Mouse (Mus musculus): ENCODE data around the gene Serpinf2. TPM values are rescaled to one million over a fixed set of nuclear protein-coding genes. Genes with fewer than 3 reads are reported as not detected.
A peak's percentile ranks its signal among the peaks of the same experiment; 100 is the strongest.

Gene Serpinf2
- polyA plus RNA-seq, 1 experiment from 2014 or later: 1.5 TPM

- H3K4me2 ChIP-seq: peak overlapping the region; percentile 95
- peak overlapping the region; percentile 65 for H3K27ac ChIP-seq (replicated peaks)
- H3K36me3 ChIP-seq: peaks cover 33% of the 10 kb centered on the region
- peaks cover 4% of the 10 kb centered on the region; the same call in 1 of the 2 replicates for H3K9me3 ChIP-seq
- no peak overlapping the region for H3K9ac ChIP-seq
- ATAC-seq (ENCODE audit: extremely low read depth, insufficient number of reproducible peaks, low FRiP score, low TSS enrichment): no peak
- WGBS: 96% methylated on average over 4 of the region's 4 CpGs
- no peak overlapping the region for H3K4me3 ChIP-seq
- peaks cover 39% of the 10 kb centered on the region for H3K4me1 ChIP-seq
- no peaks in the 10 kb centered on the region for H3K27me3 ChIP-seq (replicated peaks)
Measured at GRCm38 (mm10) chr11:75466731-75467505, 27.5 kb upstream of the Serpinf2 start.

DNA sequence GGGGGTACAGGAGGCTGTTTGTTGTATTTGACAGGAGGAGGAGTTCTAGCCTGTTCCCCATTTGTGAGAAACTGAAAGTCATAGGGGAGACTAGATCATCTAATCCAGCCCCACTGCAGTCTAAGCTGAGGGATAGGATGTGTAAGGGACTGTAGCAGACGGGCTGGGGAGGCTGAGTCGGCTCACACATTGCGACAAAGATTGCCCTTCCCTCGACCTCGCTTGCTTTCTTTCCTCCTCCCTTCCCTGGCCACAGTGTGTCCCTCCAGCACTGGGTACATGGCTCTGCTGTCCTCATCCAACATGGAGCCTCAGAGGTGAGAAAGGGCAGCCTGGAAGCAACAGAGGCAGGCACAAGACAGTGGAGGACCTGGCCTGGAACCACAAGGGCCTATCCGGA lies 25.7 kb upstream of the Serpinf2 start:
- Histone ChIP-seq H3K27me3 (replicated peaks) (no peaks in the 10 kb centered on the region), H3K36me3 (peaks cover 33% of the 10 kb centered on the region)
- no peak for ATAC-seq (ENCODE audit: extremely low read depth, insufficient number of reproducible peaks, low FRiP score, low TSS enrichment)

DNA sequence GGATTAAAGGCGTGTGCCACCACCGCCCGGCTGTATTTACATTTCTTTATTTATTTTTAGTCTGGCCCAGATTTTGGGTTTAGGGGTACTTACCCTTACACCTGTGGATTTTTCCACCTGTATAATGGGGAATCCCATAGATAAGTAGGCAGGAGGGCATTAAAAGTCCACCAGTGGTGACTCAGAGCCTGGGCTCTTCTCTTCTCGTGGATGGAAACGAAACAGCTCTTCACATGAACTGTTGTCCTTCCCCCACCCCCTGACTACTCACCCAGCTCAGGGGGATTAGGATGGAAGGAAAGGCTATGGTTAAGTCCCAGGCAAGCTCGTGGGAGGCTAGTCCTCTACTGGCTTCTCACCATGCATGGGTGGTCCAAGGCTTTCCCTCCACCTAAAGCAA lies 25.0 kb upstream of the Serpinf2 start:
- ATAC-seq (ENCODE audit: extremely low read depth, insufficient number of reproducible peaks, low FRiP score, low TSS enrichment): no peak
- no peaks in the 10 kb centered on the region for H3K27me3 ChIP-seq (replicated peaks)
- peak overlapping the region; percentile 17 for H3K4me3 ChIP-seq
- peak overlapping the region; percentile 13; the same call in 1 of the 2 replicates for H3K4me2 ChIP-seq
- peaks cover 48% of the 10 kb centered on the region for H3K4me1 ChIP-seq
- no peak overlapping the region for H3K9ac ChIP-seq
- 88% methylated on average over 6 of the region's 6 CpGs for WGBS
- H3K9me3 ChIP-seq: peaks cover 4% of the 10 kb centered on the region; the same call in 1 of the 2 replicates
- H3K36me3 ChIP-seq: peaks cover 33% of the 10 kb centered on the region
- H3K27ac ChIP-seq (replicated peaks): no peak overlapping the region

More for the DNA sequence above, 25.7 kb upstream of the Serpinf2 start:
- H3K4me1 ChIP-seq: peaks cover 42% of the 10 kb centered on the region
- WGBS: 90% methylated on average over 6 of the region's 6 CpGs
- peaks cover 4% of the 10 kb centered on the region; the same call in 1 of the 2 replicates for H3K9me3 ChIP-seq
- no peak overlapping the region for H3K27ac ChIP-seq (replicated peaks)
- H3K4me3 ChIP-seq: no peak overlapping the region
- H3K4me2 ChIP-seq: peak overlapping the region; percentile 13; the same call in 1 of the 2 replicates
- H3K9ac ChIP-seq: no peak overlapping the region

DNA sequence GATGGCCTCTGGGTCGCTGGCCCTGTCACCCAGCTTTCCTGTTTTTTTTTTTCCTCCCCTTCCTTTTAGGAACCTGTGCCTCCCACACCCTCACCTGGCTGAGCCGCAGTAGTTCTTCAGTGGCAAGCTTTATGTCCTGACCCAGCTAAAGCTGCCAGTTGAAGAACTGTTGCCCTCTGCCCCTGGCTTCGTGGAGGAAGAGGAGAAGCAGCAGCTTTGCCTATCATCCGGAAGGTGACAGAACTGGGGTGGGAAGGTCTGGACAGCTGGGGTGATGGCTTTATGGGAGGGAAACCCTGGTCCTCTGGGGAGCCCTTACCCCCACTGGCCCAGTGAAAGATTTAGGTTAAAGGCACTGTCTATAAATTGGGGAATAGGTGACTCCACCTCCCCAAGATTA lies 24.2 kb upstream of the Serpinf2 start:
- H3K9me3 ChIP-seq: peaks cover 4% of the 10 kb centered on the region; the same call in 1 of the 2 replicates
- H3K36me3 ChIP-seq: peaks cover 33% of the 10 kb centered on the region
- peak overlapping the region; percentile 96 for H3K9ac ChIP-seq
- WGBS: 75% methylated on average over 4 of the region's 4 CpGs
- ATAC-seq (ENCODE audit: extremely low read depth, insufficient number of reproducible peaks, low FRiP score, low TSS enrichment): no peak
- H3K27me3 ChIP-seq (replicated peaks): no peaks in the 10 kb centered on the region
- H3K4me3 ChIP-seq: peak overlapping the region; percentile 85
- peak overlapping the region; percentile 99 for H3K27ac ChIP-seq (replicated peaks)
- H3K4me1 ChIP-seq: peaks cover 56% of the 10 kb centered on the region
- peak overlapping the region; percentile 93 for H3K4me2 ChIP-seq

DNA sequence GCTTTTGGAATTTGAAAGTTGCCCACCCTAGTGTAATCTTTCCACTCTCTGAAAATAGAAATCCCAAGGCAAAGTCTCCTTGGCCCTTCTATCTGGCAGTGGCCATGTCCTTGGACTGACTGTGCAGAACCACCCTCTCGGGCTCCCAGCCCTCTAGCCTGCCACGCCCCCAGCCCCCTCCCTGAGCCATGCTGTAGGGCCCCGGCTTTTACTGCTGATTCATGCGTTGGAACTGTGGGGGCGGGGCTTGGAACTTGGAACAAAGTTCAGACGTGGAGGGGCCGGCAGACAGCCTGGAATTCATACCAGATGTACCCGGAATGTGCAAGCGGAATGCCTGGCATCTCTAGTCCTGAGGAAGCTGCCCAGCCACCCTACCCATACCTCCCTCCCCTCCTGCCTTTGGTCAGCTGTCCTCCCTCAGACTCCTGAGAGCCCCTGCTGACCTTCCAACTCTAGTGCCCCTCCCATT lies 23.5 kb upstream of the Serpinf2 start:
- peaks cover 4% of the 10 kb centered on the region; the same call in 1 of the 2 replicates for H3K9me3 ChIP-seq
- peak overlapping the region; percentile 93 for H3K4me2 ChIP-seq
- H3K27ac ChIP-seq (replicated peaks): peak overlapping the region; percentile 99
- H3K27me3 ChIP-seq (replicated peaks): no peaks in the 10 kb centered on the region
- H3K9ac ChIP-seq: peak overlapping the region; percentile 96
- peaks cover 50% of the 10 kb centered on the region for H3K4me1 ChIP-seq
- H3K36me3 ChIP-seq: peaks cover 33% of the 10 kb centered on the region
- WGBS: 0% methylated on average over 9 of the region's 9 CpGs
- ATAC-seq (ENCODE audit: extremely low read depth, insufficient number of reproducible peaks, low FRiP score, low TSS enrichment): peak; percentile 56
- H3K4me3 ChIP-seq: peak overlapping the region; percentile 85

DNA sequence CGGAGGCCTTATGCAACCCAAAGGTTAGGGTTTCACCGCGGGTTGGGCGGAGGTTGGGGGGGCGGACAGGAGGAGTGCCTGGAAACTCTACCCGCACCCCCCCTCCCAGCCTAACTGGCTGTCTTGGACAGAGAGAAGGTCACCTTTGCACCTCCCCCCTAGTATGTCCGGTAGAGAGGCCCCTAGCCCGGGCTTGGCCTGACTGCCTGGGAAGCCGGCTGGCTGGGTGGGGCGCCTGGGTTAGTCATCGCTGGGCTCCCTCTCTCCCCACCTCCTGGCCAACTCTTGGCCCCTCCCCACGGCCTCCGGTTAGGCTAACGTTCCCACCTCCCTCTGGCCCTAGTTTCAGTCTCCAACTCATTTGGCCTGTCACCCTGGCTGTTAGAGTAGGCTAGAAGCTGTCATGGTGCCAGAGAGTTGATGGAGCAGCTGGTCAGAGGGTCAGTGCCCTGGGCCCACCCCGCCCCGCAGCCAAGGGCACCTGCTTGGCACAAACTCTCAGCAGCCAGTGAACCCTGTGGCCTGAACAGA lies 22.9 kb upstream of the Serpinf2 start:
- peaks cover 4% of the 10 kb centered on the region; the same call in 1 of the 2 replicates for H3K9me3 ChIP-seq
- 4% methylated on average over 16 of the region's 16 CpGs for WGBS
- peak overlapping the region; percentile 85 for H3K4me3 ChIP-seq
- peaks cover 33% of the 10 kb centered on the region for H3K36me3 ChIP-seq
- H3K4me2 ChIP-seq: peak overlapping the region; percentile 93
- H3K27ac ChIP-seq (replicated peaks): peak overlapping the region; percentile 99
- H3K9ac ChIP-seq: peak overlapping the region; percentile 96
- ATAC-seq (ENCODE audit: extremely low read depth, insufficient number of reproducible peaks, low FRiP score, low TSS enrichment): peak; percentile 7; the same call in 1 of the 2 replicates
- peaks cover 45% of the 10 kb centered on the region for H3K4me1 ChIP-seq
- H3K27me3 ChIP-seq (replicated peaks): no peaks in the 10 kb centered on the region

- Histone ChIP-seq H3K36me3 (peaks cover 31% of the 10 kb centered on the region), H3K4me3 (peak overlapping the region; percentile 85), H3K27ac (replicated peaks) (peak overlapping the region; percentile 99), H3K4me1 (peaks cover 39% of the 10 kb centered on the region), H3K9ac (peak overlapping the region; percentile 96), H3K27me3 (replicated peaks) (no peaks in the 10 kb centered on the region), H3K9me3 (peaks cover 3% of the 10 kb centered on the region; the same call in 1 of the 2 replicates), H3K4me2 (peak overlapping the region; percentile 93)
- WGBS: under 1% methylated on average over 30 of the region's 30 CpGs
- peak; percentile 0; the same call in 1 of the 2 replicates for ATAC-seq (ENCODE audit: extremely low read depth, insufficient number of reproducible peaks, low FRiP score, low TSS enrichment)
Measured at GRCm38 (mm10) chr11:75461743-75462252, 22.4 kb upstream of the Serpinf2 start.

GRCm38 (mm10) chr11:75460844-75461742 lies 21.7 kb upstream of the Serpinf2 start, which contains the start of gene Tlcd2:
Gene Tlcd2 (plus strand): TSS chr11:75461715.
- Histone ChIP-seq H3K4me2 (peak within 1 kb of the TSS; percentile 93), H3K4me3 (peak within 1 kb of the TSS; percentile 85), H3K9me3 (no peaks in the 10 kb centered on the region), H3K36me3 (peaks cover 27% of the 10 kb centered on the region), H3K27ac (replicated peaks) (peak within 1 kb of the TSS; percentile 99), H3K4me1 (peaks cover 39% of the 10 kb centered on the region), H3K27me3 (replicated peaks) (no peaks in the 10 kb centered on the region), H3K9ac (peak within 1 kb of the TSS; percentile 96)
- under 1% methylated on average over 46 of the region's 46 CpGs for WGBS
- peak; percentile 84 for ATAC-seq (ENCODE audit: extremely low read depth, insufficient number of reproducible peaks, low FRiP score, low TSS enrichment)

DNA sequence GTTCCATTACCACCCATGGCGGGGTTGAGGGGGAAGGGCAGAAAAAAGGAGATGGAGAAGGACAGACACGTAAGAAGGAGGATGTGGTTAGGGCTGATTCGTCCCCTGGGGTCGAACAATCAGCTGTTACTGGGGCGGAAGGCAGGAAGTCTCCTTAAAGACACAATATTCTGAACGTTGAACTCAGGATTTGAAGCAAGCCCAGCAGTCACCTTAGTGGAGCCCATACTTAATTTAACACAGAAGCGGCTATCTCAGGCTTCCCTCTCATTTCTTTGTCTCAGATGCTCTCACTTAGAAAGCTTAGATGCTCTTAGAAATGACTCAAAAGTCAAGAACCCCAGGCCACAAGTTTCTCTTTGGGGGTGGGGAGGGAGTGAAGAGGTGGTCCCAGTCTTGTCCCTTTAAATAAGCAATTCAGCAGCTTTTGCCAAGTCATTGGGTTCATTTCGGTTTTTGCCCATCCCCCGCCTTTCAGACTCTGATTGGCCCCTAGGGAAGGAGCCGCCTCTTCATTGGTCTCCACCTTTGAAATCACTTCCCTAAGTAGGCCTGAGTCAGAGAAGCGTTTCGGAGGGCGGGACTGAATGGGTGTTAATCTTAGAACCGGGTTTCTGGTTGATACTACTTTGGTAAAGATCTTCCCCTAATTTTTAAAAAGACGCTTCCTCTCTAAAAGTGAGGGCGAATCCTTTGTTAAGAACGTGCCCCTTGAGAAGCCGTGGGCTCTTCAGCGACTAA lies 20.9 kb upstream of the Serpinf2 start:
- Histone ChIP-seq H3K4me2 (peak overlapping the region; percentile 91), H3K36me3 (peaks cover 19% of the 10 kb centered on the region), H3K9ac (peak overlapping the region; percentile 85), H3K4me1 (peaks cover 39% of the 10 kb centered on the region), H3K27me3 (replicated peaks) (no peaks in the 10 kb centered on the region), H3K4me3 (peak overlapping the region; percentile 85), H3K9me3 (no peaks in the 10 kb centered on the region), H3K27ac (replicated peaks) (peak overlapping the region; percentile 99)
- peak; percentile 12; the same call in 1 of the 2 replicates for ATAC-seq (ENCODE audit: extremely low read depth, insufficient number of reproducible peaks, low FRiP score, low TSS enrichment)
- 4% methylated on average over 19 of the region's 19 CpGs for whole genome bisulfite sequencing

DNA sequence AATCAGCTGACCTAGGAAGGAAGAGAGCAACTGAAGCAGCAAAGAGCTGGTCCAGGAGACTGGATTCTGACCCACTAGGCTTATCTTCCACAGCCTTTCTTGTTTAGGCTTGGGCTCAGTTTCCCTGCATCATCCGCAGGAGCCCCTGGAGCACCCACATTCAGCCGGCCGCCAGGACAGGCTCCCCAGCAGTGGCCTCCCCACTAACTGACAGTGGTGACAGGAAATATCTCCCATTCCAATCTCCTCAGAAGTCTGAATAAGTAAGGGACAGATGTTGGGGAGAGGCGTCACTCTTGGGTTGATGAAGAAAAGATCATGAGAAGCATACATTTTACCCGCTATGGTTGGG lies 20.3 kb upstream of the Serpinf2 start:
- WGBS: 18% methylated on average over 5 of the region's 5 CpGs
- no peak for ATAC-seq (ENCODE audit: extremely low read depth, insufficient number of reproducible peaks, low FRiP score, low TSS enrichment)

More for the DNA sequence above, 20.3 kb upstream of the Serpinf2 start:
- no peaks in the 10 kb centered on the region for H3K27me3 ChIP-seq (replicated peaks)
- no peaks in the 10 kb centered on the region for H3K9me3 ChIP-seq
- H3K9ac ChIP-seq: peak overlapping the region; percentile 70
- peaks cover 14% of the 10 kb centered on the region for H3K36me3 ChIP-seq
- peak overlapping the region; percentile 85 for H3K4me3 ChIP-seq
- peak overlapping the region; percentile 99 for H3K27ac ChIP-seq (replicated peaks)
- H3K4me1 ChIP-seq: peaks cover 45% of the 10 kb centered on the region
- H3K4me2 ChIP-seq: peak overlapping the region; percentile 91

All from heart, embryonic 13.5 days (tissue).